Mouse (Mus musculus): ENCODE measurements around the gene Prkar1b. TPM values are rescaled to one million over a fixed set of nuclear protein-coding genes. Genes with fewer than 3 reads are reported as not detected.
A peak's percentile ranks its signal among the peaks of the same experiment; 100 is the strongest.

Prkar1b gene
- polyA plus RNA-seq, 1 experiment from 2014 or later: 5.3 TPM

GRCm38 (mm10) chr5:139110140-139110855 lies 39.5 kb downstream of the Prkar1b start:
- Histone ChIP-seq H3K4me1 (ENCODE audit: control insufficient read depth, insufficient read depth, low read length) (no peaks in the 10 kb centered on the region), H3K9me3 (replicated peaks; ENCODE audit: control insufficient read depth, low read length) (no peaks in the 10 kb centered on the region), H3K9ac (ENCODE audit: low read depth, low read length) (no peak overlapping the region), H3K27me3 (ENCODE audit: control insufficient read depth, insufficient read depth, low read length) (no peaks in the 10 kb centered on the region), H3K4me2 (no peak overlapping the region), H3K27ac (ENCODE audit: low read depth, low read length) (no peak overlapping the region), H3K4me3 (ENCODE audit: low read depth, low read length) (no peak overlapping the region), H3K36me3 (ENCODE audit: control insufficient read depth, insufficient read depth, low read length) (no peaks in the 10 kb centered on the region)
- ATAC-seq (replicated peaks; ENCODE audit: insufficient number of reproducible peaks, low FRiP score, low TSS enrichment): no peak
- WGBS (ENCODE audit: insufficient replicate concordance): 84% methylated on average over 2 of the region's 2 CpGs

GRCm38 (mm10) chr5:139107815-139108214 lies 42.0 kb downstream of the Prkar1b start:
- Histone ChIP-seq H3K36me3 (ENCODE audit: control insufficient read depth, insufficient read depth, low read length) (no peaks in the 10 kb centered on the region), H3K4me1 (ENCODE audit: control insufficient read depth, insufficient read depth, low read length) (no peaks in the 10 kb centered on the region), H3K9ac (ENCODE audit: low read depth, low read length) (no peak overlapping the region), H3K27me3 (ENCODE audit: control insufficient read depth, insufficient read depth, low read length) (no peaks in the 10 kb centered on the region), H3K4me2 (no peak overlapping the region), H3K27ac (ENCODE audit: low read depth, low read length) (no peak overlapping the region), H3K4me3 (ENCODE audit: low read depth, low read length) (no peak overlapping the region), H3K9me3 (replicated peaks; ENCODE audit: control insufficient read depth, low read length) (no peaks in the 10 kb centered on the region)
- no peak for ATAC-seq (replicated peaks; ENCODE audit: insufficient number of reproducible peaks, low FRiP score, low TSS enrichment)
- 74% methylated on average over 9 of the region's 9 CpGs for WGBS (ENCODE audit: insufficient replicate concordance)

DNA sequence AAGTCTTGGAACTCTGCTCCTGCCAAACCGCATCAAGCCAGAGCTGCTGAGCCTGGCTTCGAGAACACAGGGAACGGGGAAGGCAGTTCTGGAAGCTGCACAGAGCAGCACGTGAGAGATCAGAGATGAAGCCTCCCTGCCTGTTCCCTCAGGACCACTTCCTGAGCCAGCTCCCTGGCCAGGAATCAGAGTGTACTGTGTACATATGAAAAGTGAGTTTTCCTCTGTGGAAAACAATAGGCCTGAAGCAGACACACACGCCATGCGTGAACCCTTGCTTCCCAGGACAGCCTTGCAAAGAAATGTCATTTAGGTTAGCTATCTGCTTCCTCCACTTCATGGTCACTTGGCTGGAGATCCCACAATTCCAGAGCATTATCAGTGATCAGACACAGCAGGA lies 48.0 kb downstream of the Prkar1b start:
- Histone ChIP-seq H3K27ac (ENCODE audit: low read depth, low read length) (no peak overlapping the region), H3K4me2 (no peak overlapping the region), H3K36me3 (ENCODE audit: control insufficient read depth, insufficient read depth, low read length) (no peaks in the 10 kb centered on the region), H3K4me1 (ENCODE audit: control insufficient read depth, insufficient read depth, low read length) (peaks cover 10% of the 10 kb centered on the region; the same call in 1 of the 2 replicates), H3K9ac (ENCODE audit: low read depth, low read length) (no peak overlapping the region), H3K4me3 (ENCODE audit: low read depth, low read length) (no peak overlapping the region), H3K9me3 (replicated peaks; ENCODE audit: control insufficient read depth, low read length) (no peaks in the 10 kb centered on the region), H3K27me3 (ENCODE audit: control insufficient read depth, insufficient read depth, low read length) (no peaks in the 10 kb centered on the region; the same call in 1 of the 2 replicates)
- ATAC-seq (replicated peaks; ENCODE audit: insufficient number of reproducible peaks, low FRiP score, low TSS enrichment): no peak
- WGBS (ENCODE audit: insufficient replicate concordance): 68% methylated on average over 6 of the region's 6 CpGs

DNA sequence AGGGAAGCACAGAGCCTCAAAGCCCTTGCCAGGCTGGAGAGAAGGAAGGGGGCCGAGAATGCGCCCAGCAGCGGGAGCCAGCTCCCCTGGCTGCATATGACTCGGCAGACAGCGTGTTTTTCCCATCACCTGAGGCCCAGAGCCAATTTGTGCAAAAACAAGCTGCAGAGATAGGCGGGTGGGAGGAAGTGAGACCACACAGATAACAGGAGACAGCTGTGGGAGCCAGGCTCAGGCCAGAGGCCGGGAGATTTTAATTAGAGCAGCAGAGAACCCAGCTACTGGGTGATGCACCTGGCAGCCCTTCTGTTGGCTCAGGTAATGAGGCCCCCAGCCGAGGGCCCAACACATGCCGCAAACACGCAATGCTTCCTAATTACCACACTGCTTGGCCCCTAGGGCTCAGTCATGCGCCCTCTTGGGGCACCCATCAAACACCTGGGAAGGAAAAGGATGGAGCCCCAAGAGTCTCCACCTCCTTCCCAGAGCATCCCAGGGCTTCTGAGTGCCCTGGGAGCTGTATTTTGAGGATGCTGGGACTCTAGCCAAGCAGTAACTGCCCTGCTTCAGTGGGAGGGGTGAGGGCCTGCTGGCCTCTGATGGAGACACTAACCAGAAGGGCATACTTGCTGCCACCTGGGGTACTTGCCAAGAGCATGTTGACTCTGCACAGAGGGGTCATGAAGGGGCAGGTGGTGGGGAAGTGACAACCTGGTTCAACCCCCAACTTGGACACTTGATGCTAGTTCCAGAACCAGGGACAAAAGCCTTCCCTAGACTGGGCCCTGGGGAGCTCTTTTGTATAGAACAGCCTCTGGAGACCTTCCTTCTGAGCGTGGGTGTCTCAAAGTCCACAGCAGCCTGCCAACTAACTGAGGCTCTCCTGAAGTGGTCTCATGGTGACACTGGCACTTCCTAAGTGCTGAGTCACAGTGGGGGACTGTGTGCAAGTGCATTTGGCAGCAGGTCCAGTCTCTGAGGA lies 50.5 kb downstream of the Prkar1b start:
- Histone ChIP-seq H3K4me1 (ENCODE audit: control insufficient read depth, insufficient read depth, low read length) (peaks cover 10% of the 10 kb centered on the region; the same call in 1 of the 2 replicates), H3K4me2 (peak overlapping the region; percentile 16), H3K27ac (ENCODE audit: low read depth, low read length) (no peak overlapping the region), H3K36me3 (ENCODE audit: control insufficient read depth, insufficient read depth, low read length) (no peaks in the 10 kb centered on the region), H3K4me3 (ENCODE audit: low read depth, low read length) (no peak overlapping the region), H3K9me3 (replicated peaks; ENCODE audit: control insufficient read depth, low read length) (no peaks in the 10 kb centered on the region), H3K9ac (ENCODE audit: low read depth, low read length) (no peak overlapping the region), H3K27me3 (ENCODE audit: control insufficient read depth, insufficient read depth, low read length) (no peaks in the 10 kb centered on the region; the same call in 1 of the 2 replicates)
- 23% methylated on average over 12 of the region's 12 CpGs for WGBS (ENCODE audit: insufficient replicate concordance)
- ATAC-seq (replicated peaks; ENCODE audit: insufficient number of reproducible peaks, low FRiP score, low TSS enrichment): 0 out of 2 replicates have a peak, but pooled peaks have one; percentile 42

GRCm38 (mm10) chr5:139095297-139096110 lies 54.3 kb downstream of the Prkar1b start:
- H3K9ac ChIP-seq (ENCODE audit: low read depth, low read length): no peak overlapping the region
- ATAC-seq (replicated peaks; ENCODE audit: insufficient number of reproducible peaks, low FRiP score, low TSS enrichment): no peak
- no peak overlapping the region for H3K4me3 ChIP-seq (ENCODE audit: low read depth, low read length)
- no peak overlapping the region for H3K4me2 ChIP-seq
- no peaks in the 10 kb centered on the region for H3K27me3 ChIP-seq (ENCODE audit: control insufficient read depth, insufficient read depth, low read length)
- no peaks in the 10 kb centered on the region for H3K9me3 ChIP-seq (replicated peaks; ENCODE audit: control insufficient read depth, low read length)
- H3K36me3 ChIP-seq (ENCODE audit: control insufficient read depth, insufficient read depth, low read length): no peaks in the 10 kb centered on the region
- peaks cover 10% of the 10 kb centered on the region; the same call in 1 of the 2 replicates for H3K4me1 ChIP-seq (ENCODE audit: control insufficient read depth, insufficient read depth, low read length)
- WGBS (ENCODE audit: insufficient replicate concordance): 76% methylated on average over 8 of the region's 8 CpGs
- no peak overlapping the region for H3K27ac ChIP-seq (ENCODE audit: low read depth, low read length)

GRCm38 (mm10) chr5:139093534-139093933 lies 56.3 kb downstream of the Prkar1b start:
- Histone ChIP-seq H3K4me3 (ENCODE audit: low read depth, low read length) (no peak overlapping the region), H3K36me3 (ENCODE audit: control insufficient read depth, insufficient read depth, low read length) (no peaks in the 10 kb centered on the region), H3K27ac (ENCODE audit: low read depth, low read length) (no peak overlapping the region), H3K4me2 (no peak overlapping the region), H3K9ac (ENCODE audit: low read depth, low read length) (no peak overlapping the region), H3K27me3 (ENCODE audit: control insufficient read depth, insufficient read depth, low read length) (no peaks in the 10 kb centered on the region), H3K9me3 (replicated peaks; ENCODE audit: control insufficient read depth, low read length) (no peaks in the 10 kb centered on the region), H3K4me1 (ENCODE audit: control insufficient read depth, insufficient read depth, low read length) (no peaks in the 10 kb centered on the region)
- 65% methylated on average over 4 of the region's 4 CpGs for WGBS (ENCODE audit: insufficient replicate concordance)
- no peak for ATAC-seq (replicated peaks; ENCODE audit: insufficient number of reproducible peaks, low FRiP score, low TSS enrichment)

GRCm38 (mm10) chr5:139091713-139092112 lies 58.1 kb downstream of the Prkar1b start:
- no peak for ATAC-seq (replicated peaks; ENCODE audit: insufficient number of reproducible peaks, low FRiP score, low TSS enrichment)
- no peaks in the 10 kb centered on the region for H3K9me3 ChIP-seq (replicated peaks; ENCODE audit: control insufficient read depth, low read length)

GRCm38 (mm10) chr5:139090162-139090561 lies 59.6 kb downstream of the Prkar1b start:
- peaks cover 6% of the 10 kb centered on the region; the same call in 1 of the 2 replicates for H3K4me1 ChIP-seq (ENCODE audit: control insufficient read depth, insufficient read depth, low read length)
- H3K4me2 ChIP-seq: no peak overlapping the region
- ATAC-seq (replicated peaks; ENCODE audit: insufficient number of reproducible peaks, low FRiP score, low TSS enrichment): no peak
- H3K4me3 ChIP-seq (ENCODE audit: low read depth, low read length): no peak overlapping the region
- no peaks in the 10 kb centered on the region for H3K27me3 ChIP-seq (ENCODE audit: control insufficient read depth, insufficient read depth, low read length)
- 59% methylated on average over 1 of the region's 1 CpGs for WGBS (ENCODE audit: insufficient replicate concordance)
- H3K36me3 ChIP-seq (ENCODE audit: control insufficient read depth, insufficient read depth, low read length): no peaks in the 10 kb centered on the region
- H3K9me3 ChIP-seq (replicated peaks; ENCODE audit: control insufficient read depth, low read length): no peaks in the 10 kb centered on the region
- no peak overlapping the region for H3K9ac ChIP-seq (ENCODE audit: low read depth, low read length)
- no peak overlapping the region for H3K27ac ChIP-seq (ENCODE audit: low read depth, low read length)

More at GRCm38 (mm10) chr5:139091713-139092112, 58.1 kb downstream of the Prkar1b start:
- no peak overlapping the region for H3K9ac ChIP-seq (ENCODE audit: low read depth, low read length)
- H3K4me2 ChIP-seq: no peak overlapping the region
- H3K4me1 ChIP-seq (ENCODE audit: control insufficient read depth, insufficient read depth, low read length): peaks cover 6% of the 10 kb centered on the region; the same call in 1 of the 2 replicates
- no peaks in the 10 kb centered on the region for H3K27me3 ChIP-seq (ENCODE audit: control insufficient read depth, insufficient read depth, low read length)
- H3K27ac ChIP-seq (ENCODE audit: low read depth, low read length): no peak overlapping the region
- H3K36me3 ChIP-seq (ENCODE audit: control insufficient read depth, insufficient read depth, low read length): no peaks in the 10 kb centered on the region
- H3K4me3 ChIP-seq (ENCODE audit: low read depth, low read length): no peak overlapping the region
- 78% methylated on average over 3 of the region's 3 CpGs for WGBS (ENCODE audit: insufficient replicate concordance)

Data from heart, embryonic 11.5 days (tissue).